Mouse (Mus musculus): ENCODE results near the gene Olfr613.

DNA sequence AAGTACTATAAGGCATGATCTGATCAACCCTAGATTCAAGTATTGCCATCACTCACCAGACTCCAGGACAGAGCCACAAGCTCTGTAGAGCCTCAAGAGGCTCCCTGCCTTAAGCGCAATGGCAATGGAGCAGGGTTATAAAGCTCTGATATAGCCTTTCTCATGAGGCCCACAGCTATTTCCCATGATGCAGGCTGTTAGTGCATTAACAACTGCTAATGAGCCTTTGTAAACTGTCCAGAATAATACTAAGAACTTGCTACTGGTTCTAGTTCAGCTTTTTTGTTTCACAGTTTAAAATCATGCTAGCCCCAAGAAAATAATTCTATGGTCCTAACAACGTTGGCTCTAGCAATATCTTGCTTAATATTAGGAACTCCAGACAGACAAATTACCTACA lies 35.9 kb upstream of the Olfr613 start, which contains the start of gene Olfr610:
- TF ChIP-seq POLR2A (IDR thresholded peaks at IDR 0.05; ENCODE audit: extremely low read depth, insufficient read depth, low read length) (no peak), CTCF (IDR thresholded peaks at IDR 0.05; ENCODE audit: extremely low read depth, insufficient read depth, low read length) (no peak)

Data from cortical plate, adult 2 months (tissue).